Mouse (Mus musculus): ENCODE measurements around the gene Cped1.

- TF ChIP-seq EP300 (IDR thresholded peaks at IDR 0.05; ENCODE audit: low read depth) (no peak), CTCF (IDR thresholded peaks at IDR 0.05; ENCODE audit: low read depth) (no peak)
These were observed 1.8 kb downstream of the Cped1 start for GRCm38 (mm10) chr6:21987554-21987953.
